Mouse (Mus musculus) CD4-positive helper T cell, adult 2 months (primary cell): ENCODE measurements around the gene Idi2.
"Not testable (repeated sequence)": the region's sequence is repeated elsewhere in the genome, so short reads cannot be mapped to it uniquely, and the experiment has no call there.

Source experiments
- DNase-seq: peaks from one replicate; pipeline ENCODE4 v3.0.0-alpha.2; 2012; ENCODE audit warnings: low read depth, missing footprints, low spot score

Gene Idi2

DNA sequence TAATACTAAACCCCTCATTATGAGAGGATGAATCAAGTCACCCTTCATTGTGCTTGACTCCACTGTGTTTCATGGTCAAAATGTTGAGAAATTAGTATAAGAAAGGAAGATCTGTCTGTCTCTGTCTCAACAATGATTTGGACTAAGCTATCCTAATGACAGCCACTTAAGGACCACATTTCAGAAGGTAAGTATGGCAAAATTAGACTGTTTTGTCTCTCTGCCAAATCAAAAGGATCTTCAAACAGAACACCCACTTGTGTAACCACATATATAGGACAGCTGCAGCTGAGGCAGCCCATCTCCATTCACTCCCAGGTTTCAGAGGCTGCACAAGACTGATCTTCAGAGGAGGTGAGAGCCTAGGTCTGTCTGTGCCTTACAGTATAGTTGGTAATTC lies at the start of gene Idi2:
Gene Idi2 (plus strand): TSS at position 301 of the 400 bp plus-strand sequence.
- not testable (repeated sequence) for DNase-seq

DNA sequence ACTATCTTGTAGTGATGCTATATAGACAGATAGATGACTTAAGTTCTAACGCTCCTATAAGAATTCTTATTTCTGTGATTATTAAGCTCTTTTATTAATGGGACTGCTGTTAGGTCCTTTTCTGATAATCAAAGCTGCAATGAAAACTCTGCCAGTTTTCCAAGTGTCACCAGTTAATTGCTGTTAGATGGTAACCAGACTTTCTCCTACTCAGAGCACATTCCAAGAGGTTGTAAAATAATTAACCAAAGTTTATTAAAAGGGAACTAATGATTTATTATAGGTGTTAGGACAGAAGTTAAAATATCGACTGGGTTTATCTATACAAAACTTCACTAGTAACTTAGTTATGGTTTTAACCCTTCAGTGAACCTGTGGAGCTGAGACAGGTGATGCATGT lies 46.7 kb upstream of the Idi2 start:
- DNase-seq = not testable (repeated sequence)

DNA sequence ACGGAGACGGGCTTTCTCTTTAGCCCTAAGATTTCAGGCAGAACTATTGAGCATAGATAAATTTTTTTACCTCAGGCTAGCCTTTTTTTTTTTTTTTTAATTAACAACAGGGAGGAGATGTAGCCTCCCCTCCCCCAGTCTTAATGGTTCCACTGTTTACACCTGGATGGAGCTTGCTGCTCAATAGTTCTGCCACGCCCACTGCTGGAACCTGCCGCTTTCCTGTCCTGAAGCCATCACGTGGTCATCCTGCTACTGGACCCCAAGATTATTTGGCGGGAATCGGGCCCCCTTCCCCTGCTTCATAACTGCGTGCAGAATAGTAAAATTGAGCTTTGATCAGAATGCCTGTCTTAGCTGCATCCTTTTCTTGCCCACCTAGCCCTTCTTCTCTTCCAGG lies 38.8 kb upstream of the Idi2 start:
- not testable (repeated sequence) for DNase-seq

- no peak for DNase-seq
Observed at GRCm38 (mm10) chr13:8933499-8933898, 19.2 kb upstream of the Idi2 start.

GRCm38 (mm10) chr13:8937611-8938140 lies 15.0 kb upstream of the Idi2 start:
- DNase-seq = not testable (repeated sequence)

DNA sequence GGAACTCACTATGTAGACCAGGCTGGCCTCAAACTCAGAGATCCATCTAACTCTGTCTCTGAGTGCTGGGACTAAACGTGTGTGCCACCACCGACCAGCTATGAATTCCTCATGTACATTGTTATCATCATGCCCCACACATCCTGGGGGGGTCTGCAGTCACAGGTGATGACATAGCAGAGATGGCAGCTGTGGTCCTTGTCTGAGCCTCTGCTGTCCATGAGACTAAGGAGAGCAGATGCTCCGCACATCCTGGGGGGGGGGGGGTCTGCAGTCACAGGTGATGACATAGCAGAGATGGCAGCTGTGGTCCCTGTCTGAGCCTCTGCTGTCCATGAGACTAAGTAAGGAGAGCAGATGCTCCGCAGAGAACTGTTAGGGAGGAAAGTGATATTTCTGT lies 11.6 kb upstream of the Idi2 start:
- DNase-seq = not testable (repeated sequence)

DNA sequence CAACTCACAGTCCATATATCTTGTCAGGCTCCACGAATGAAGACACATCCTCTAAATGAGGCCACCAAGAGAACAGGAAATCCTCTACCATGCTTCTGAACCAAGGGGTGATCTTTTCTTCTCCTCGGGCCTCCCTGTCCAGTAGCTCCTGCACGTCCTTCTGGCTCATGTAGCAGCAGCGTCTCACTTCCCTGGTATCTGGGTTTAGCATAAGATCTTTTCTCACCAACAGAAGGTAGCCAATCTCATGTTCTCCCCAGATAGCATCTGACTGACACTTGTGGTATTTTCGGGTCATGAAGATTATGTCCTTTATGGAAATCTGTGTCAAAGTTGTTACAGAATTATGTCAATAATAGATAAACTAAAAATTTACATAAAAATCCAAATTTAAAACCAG lies 11.0 kb upstream of the Idi2 start:
- DNase-seq = not testable (repeated sequence)

- not testable (repeated sequence) for DNase-seq
Observed at GRCm38 (mm10) chr13:8943828-8944227, 8.8 kb upstream of the Idi2 start.

GRCm38 (mm10) chr13:8948131-8948530 lies 4.5 kb upstream of the Idi2 start, which contains the start of gene Gm9745:
Gene Gm9745, minus strand, starts transcription at chr13:8948231.
- not testable (repeated sequence) for DNase-seq

GRCm38 (mm10) chr13:8955127-8955526 lies 2.5 kb downstream of the Idi2 start:
- not testable (repeated sequence) for DNase-seq

DNA sequence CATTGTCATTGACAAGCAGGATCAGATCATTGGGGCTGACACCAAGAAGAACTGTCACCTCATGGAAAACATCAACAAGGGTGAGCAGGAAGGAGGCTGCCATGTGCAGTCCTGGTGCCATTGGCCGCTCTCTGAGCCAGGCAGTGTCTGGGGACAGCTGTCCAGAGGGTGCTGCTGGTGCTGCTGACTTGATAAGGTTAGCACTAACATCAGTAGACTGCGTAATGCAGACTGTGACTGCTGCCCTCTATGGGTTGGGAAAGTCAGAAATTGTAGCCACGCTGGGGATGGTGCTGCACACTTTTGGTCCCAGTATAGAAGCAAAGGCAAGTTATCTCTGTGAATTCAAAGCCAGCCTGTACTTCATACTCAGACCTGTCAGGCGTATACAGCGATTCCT lies 4.2 kb downstream of the Idi2 start:
- DNase-seq = not testable (repeated sequence)

GRCm38 (mm10) chr13:8959058-8959457 lies 6.4 kb downstream of the Idi2 start:
- DNase-seq = not testable (repeated sequence)

DNA sequence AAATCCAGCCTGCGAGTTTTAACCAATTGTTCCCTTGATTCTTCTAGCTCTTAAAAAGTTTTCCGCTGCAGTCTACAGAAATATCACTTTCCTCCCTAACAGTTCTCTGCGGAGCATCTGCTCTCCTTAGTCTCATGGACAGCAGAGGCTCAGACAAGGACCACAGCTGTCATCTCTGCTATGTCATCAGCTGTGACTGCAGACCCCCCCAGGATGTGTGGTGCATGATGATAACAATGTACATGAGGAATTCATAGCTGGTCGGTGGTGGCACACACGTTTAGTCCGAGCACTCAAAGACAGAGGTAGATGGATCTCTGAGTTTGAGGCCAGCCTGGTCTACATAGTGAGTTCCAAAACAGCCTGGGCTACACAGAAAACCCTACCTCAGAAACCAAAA lies 6.9 kb downstream of the Idi2 start:
- not testable (repeated sequence) for DNase-seq

- not testable (repeated sequence) for DNase-seq
Observed at GRCm38 (mm10) chr13:8961128-8961888, 8.6 kb downstream of the Idi2 start.

DNA sequence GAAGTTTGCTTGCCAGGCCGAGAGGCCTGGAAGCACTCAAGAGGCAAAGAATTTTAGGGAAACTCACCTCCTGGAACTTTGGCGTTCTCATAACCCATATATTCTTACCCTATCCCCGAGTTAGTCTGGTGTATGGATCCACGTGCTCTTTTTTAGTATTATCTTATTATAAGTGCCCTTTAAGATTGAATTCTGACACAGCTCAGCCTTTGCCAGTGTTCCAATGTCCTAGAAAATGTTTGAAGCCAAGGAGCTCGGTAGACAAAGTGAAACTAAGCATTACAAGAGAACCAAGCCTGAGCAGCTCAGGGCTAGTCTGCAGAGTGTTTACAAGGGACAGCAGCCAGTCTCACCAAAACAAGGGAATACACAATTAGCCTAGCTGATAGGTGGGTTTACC lies 9.6 kb downstream of the Idi2 start:
- not testable (repeated sequence) for DNase-seq

- no peak for DNase-seq
Observed at GRCm38 (mm10) chr13:8965224-8965623, 12.6 kb downstream of the Idi2 start.

GRCm38 (mm10) chr13:8967742-8968141 lies 15.1 kb downstream of the Idi2 start:
- DNase-seq = no peak

- no peak for DNase-seq
Observed at GRCm38 (mm10) chr13:8972369-8972768, 19.7 kb downstream of the Idi2 start.

- DNase-seq = no peak
Observed at GRCm38 (mm10) chr13:8972972-8973371, 20.3 kb downstream of the Idi2 start.

GRCm38 (mm10) chr13:8992231-8992630 lies 39.6 kb downstream of the Idi2 start:
- no peak for DNase-seq

DNA sequence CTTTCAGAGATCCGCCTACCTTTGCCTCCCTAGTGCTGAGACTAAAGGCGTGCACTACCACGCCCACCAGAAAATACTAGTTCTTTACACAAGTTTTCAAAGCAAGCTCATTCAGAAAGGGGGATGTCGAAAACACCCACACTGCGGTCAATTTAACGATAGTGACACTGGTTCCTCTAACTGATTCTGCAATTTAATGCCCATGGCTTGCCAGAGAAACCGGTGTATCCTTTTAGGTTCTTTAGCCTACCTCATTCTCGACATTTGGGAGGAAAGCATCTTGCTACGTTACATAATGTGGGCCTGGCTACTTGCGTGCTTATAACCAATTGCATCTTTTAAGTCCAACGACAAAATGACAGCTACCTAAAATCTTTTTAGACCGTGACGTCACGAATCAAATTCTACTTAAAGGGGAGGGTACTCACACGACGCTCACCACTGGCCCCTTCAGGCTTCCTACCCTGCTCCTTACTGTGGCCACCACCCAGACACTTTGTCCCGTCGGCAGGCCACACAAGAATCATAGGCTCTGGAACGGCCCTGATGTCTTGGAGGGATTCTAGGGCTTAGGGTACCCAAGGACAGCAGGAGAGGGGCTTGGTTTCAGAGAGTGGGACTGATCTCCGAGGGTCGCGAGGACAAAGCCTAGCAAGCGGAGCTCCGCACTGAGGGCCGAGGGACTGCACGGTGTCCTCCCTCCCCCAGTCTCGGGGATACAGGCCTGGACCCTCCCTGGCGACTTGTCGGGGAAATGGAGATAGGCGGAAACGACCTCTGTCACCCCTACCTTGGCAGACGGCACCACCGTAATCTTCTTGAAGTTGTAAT lies 42.7 kb downstream of the Idi2 start:
- peak; percentile 77 for DNase-seq
